Mouse (Mus musculus): ENCODE measurements around the gene Pik3c2g. TPM values are rescaled to one million over a fixed set of nuclear protein-coding genes. Genes with fewer than 3 reads are reported as not detected.

Pik3c2g gene
- polyA plus RNA-seq, 1 experiment from 2014 or later, result 0.74 TPM

DNA sequence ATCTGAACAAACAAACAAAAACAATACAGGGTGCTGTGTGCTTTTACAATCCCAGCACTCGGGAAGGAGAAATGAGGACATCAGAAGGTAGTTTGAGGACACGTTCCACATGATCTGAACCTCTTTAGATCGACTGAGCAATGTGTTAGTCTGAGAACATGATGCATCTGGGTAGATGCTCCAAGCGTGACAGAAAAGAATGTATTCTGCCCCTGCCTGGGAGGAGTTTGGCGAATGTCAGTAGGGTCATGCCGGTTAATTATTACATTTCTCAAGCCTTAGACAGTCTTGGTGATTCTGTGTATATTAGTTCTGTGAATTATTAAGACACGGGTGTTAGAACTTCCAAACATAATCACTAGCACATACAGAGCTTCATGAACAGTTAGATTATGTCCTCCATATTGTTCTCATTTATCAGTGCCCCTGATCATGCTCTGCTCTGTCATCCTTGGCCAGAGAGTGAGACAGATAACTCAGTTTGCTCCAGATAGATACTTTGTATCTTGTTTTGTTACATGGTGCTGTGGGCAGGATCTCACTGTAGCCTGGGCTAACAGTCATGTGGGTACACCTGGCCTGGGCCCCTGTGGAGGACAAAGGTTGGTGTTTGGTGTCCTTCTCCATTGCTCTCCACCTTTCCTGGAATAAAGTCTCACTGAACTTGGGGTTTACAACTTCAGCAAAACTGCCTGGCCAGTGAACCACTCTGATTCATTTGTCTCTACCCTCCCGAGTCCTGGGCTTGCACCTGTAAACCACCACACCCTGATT is 360.3 kb downstream of the Pik3c2g start:
- H3K36me3 ChIP-seq, result no peaks in the 10 kb centered on the region
- WGBS, result 85% methylated on average over 8 of the region's 8 CpGs
- ATAC-seq (ENCODE audit: insufficient number of reproducible peaks, insufficient read depth, low FRiP score, low TSS enrichment, low read depth), result no peak

DNA sequence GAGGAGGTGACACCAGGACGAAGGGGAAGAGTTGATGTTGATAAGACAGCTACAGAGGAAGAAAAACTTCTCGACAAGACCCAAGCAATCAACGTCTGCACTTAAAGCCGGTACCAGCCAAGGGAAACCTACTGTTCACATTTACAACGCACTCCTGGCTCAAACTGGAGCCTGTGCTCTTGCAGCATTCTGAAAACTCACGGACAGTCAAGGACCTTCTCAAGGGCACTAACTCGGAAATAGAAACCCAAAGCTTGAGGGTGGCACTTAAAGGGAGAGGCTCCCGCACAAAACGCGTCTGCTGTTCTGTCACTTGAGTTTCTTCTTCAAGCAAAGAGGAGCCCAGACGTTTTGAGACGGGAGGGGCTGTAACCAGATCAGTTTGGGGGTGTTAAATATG is 366.6 kb downstream of the Pik3c2g start:
- H3K4me3 ChIP-seq (replicated peaks), result no peak overlapping the region
- 83% methylated on average over 12 of the region's 12 CpGs for WGBS
- ATAC-seq (ENCODE audit: insufficient number of reproducible peaks, insufficient read depth, low FRiP score, low TSS enrichment, low read depth), result no peak
- no peak overlapping the region for H3K9ac ChIP-seq (replicated peaks)
- no peak overlapping the region for H3K4me2 ChIP-seq
- no peaks in the 10 kb centered on the region for H3K36me3 ChIP-seq
- H3K27me3 ChIP-seq, result no peaks in the 10 kb centered on the region
- H3K9me3 ChIP-seq, result no peaks in the 10 kb centered on the region
- no peak overlapping the region for H3K27ac ChIP-seq
- H3K4me1 ChIP-seq (replicated peaks), result no peaks in the 10 kb centered on the region

More for the DNA sequence above, 360.3 kb downstream of the Pik3c2g start:
- Histone ChIP-seq H3K27ac (no peak overlapping the region), H3K4me3 (replicated peaks) (no peak overlapping the region), H3K4me2 (no peak overlapping the region), H3K9me3 (no peaks in the 10 kb centered on the region), H3K4me1 (replicated peaks) (no peaks in the 10 kb centered on the region), H3K27me3 (no peaks in the 10 kb centered on the region), H3K9ac (replicated peaks) (no peak overlapping the region)

DNA sequence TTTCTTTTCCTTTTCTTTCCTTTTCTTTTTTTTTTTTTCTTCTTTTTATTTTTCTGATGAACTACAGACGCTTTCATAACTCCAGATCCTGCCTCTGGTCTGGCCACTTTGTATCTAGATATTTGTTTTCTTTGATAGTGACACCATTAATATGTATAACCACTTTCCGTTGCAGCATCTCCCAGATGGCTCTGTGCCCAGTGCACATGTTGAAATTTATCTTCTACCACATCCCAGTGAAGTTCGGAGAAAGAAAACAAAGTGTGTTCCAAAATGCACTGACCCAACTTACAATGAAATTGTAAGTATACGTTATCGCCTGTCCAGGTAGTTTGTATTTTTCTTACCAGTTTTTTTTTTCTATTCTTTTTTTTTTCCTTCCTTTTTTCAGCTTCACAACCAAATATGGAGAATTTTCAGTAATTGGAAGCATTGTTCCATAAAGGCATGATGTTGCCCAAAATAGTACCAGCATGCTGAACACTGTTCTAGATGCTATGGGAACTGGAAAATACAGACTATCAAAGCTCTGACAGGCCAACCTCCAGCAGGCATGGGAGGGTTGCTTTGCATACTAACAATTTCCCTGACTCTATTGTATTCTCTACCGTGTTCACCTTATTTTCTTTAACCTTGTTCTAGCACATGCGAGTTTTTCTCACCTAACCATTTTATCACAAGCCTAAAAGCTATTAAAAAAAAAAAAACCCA is 370.7 kb downstream of the Pik3c2g start:
- Histone ChIP-seq H3K36me3 (no peaks in the 10 kb centered on the region), H3K27me3 (no peaks in the 10 kb centered on the region), H3K4me1 (replicated peaks) (no peaks in the 10 kb centered on the region), H3K4me2 (no peak overlapping the region), H3K9me3 (no peaks in the 10 kb centered on the region), H3K27ac (no peak overlapping the region), H3K4me3 (replicated peaks) (no peak overlapping the region), H3K9ac (replicated peaks) (no peak overlapping the region)
- ATAC-seq (ENCODE audit: insufficient number of reproducible peaks, insufficient read depth, low FRiP score, low TSS enrichment, low read depth), result no peak
- WGBS, result 85% methylated on average over 7 of the region's 7 CpGs

DNA sequence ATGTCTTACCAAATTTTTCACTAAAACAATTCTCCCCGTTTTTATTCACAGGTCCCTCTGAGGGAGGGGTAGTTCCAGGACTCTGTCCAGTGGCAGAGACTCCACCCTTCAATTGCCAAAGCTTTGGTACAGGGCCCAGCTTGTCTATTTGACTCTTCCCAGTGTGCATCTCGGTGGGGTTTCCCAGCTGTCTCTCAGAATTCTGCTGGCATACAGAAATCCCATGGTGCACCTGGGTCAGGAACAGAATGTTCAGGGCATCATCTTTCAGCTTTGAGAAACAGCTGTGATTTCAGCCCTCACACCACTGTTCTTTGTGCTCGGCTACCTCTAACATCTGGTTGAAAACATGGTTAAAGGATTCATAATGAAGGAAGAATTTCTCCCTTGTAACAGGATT is 376.8 kb downstream of the Pik3c2g start:
- no peaks in the 10 kb centered on the region for H3K36me3 ChIP-seq
- H3K4me1 ChIP-seq (replicated peaks), result no peaks in the 10 kb centered on the region
- H3K27ac ChIP-seq, result no peak overlapping the region
- no peak for ATAC-seq (ENCODE audit: insufficient number of reproducible peaks, insufficient read depth, low FRiP score, low TSS enrichment, low read depth)
- H3K4me3 ChIP-seq (replicated peaks), result no peak overlapping the region
- 69% methylated on average over 3 of the region's 3 CpGs for WGBS
- H3K9me3 ChIP-seq, result no peaks in the 10 kb centered on the region
- H3K4me2 ChIP-seq, result no peak overlapping the region
- no peak overlapping the region for H3K9ac ChIP-seq (replicated peaks)
- no peaks in the 10 kb centered on the region for H3K27me3 ChIP-seq

DNA sequence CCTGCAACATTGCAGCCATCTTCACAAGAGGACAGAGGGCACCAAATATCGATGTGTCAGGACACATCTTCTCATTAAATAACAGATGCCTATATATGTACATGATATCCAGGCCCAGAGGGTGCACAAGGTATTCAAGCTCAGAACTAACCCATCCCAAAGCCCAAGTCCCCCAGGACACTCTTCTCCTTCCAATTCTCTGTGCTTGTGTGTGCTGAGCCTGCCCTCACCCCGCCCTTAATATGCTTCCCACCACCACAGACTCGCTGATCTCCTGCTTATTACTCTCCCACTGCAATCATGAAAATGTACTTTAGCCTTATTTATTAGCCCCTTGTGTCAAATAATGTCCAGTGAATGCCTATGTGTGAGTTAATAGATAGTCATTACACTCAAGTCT is 377.9 kb downstream of the Pik3c2g start:
- 77% methylated on average over 3 of the region's 3 CpGs for WGBS
- Histone ChIP-seq H3K4me2 (no peak overlapping the region), H3K27ac (no peak overlapping the region), H3K36me3 (no peaks in the 10 kb centered on the region), H3K4me1 (replicated peaks) (no peaks in the 10 kb centered on the region), H3K27me3 (no peaks in the 10 kb centered on the region), H3K4me3 (replicated peaks) (no peak overlapping the region), H3K9me3 (no peaks in the 10 kb centered on the region), H3K9ac (replicated peaks) (no peak overlapping the region)
- no peak for ATAC-seq (ENCODE audit: insufficient number of reproducible peaks, insufficient read depth, low FRiP score, low TSS enrichment, low read depth)

DNA sequence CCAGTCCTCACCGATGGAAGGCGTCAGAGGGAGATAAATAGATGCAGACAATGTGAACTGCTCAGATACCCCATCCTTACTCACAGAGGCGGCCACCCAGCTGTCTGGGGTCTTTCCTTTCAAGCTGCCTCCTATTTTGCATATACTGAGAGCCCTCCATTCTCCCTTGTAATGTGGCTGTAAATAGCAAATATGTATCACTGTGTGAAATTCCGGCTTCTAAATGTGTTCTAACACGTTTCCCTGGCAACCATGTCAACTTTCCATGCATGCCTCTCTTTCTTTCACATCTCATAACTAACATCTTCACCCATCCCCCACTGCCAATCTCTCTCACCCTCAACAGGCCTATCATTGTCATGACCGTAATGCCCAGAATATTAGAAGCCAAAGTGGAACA is 379.7 kb downstream of the Pik3c2g start:
- 73% methylated on average over 6 of the region's 6 CpGs for WGBS
- Histone ChIP-seq H3K36me3 (no peaks in the 10 kb centered on the region), H3K9ac (replicated peaks) (no peak overlapping the region), H3K9me3 (no peaks in the 10 kb centered on the region), H3K27ac (no peak overlapping the region), H3K4me1 (replicated peaks) (no peaks in the 10 kb centered on the region), H3K4me2 (no peak overlapping the region), H3K4me3 (replicated peaks) (no peak overlapping the region), H3K27me3 (no peaks in the 10 kb centered on the region)
- no peak for ATAC-seq (ENCODE audit: insufficient number of reproducible peaks, insufficient read depth, low FRiP score, low TSS enrichment, low read depth)

DNA sequence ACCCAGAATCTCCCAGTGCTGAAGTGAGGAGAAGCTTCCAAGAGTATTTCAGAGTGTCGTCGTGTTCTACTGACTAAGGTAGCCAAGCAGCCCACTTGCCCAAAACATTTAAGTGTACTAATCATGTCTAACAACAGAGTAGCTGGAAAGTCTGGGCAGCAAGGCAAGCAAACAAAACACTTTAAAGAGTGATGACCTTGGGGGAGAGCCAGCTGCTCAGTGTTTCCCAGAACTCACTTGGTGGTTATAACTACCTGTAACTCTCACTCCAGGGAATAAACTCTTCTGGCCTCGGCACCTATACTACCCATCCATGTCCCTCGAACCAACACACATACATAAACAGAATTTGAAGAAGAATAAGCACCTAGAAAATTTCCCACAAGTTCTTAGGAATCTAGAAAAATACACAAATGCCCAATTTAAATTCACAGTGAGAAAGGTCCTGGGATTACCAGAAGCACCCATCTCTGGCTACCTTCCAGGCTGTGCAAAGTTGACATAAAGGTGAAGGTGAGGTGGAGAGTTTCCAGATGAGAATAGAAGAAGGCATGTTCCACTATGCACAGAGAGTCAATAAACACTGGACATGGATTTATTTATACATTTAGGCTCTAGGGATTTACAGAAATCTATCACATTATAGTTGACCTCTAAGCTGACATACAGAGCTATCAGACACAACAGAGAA is 384.7 kb downstream of the Pik3c2g start:
- no peaks in the 10 kb centered on the region for H3K4me1 ChIP-seq (replicated peaks)
- WGBS, result 83% methylated on average over 4 of the region's 4 CpGs
- H3K36me3 ChIP-seq, result no peaks in the 10 kb centered on the region
- no peaks in the 10 kb centered on the region for H3K9me3 ChIP-seq
- ATAC-seq (ENCODE audit: insufficient number of reproducible peaks, insufficient read depth, low FRiP score, low TSS enrichment, low read depth), result no peak
- H3K27ac ChIP-seq, result no peak overlapping the region
- H3K4me3 ChIP-seq (replicated peaks), result no peak overlapping the region
- no peak overlapping the region for H3K9ac ChIP-seq (replicated peaks)
- H3K27me3 ChIP-seq, result no peaks in the 10 kb centered on the region
- H3K4me2 ChIP-seq, result no peak overlapping the region

DNA sequence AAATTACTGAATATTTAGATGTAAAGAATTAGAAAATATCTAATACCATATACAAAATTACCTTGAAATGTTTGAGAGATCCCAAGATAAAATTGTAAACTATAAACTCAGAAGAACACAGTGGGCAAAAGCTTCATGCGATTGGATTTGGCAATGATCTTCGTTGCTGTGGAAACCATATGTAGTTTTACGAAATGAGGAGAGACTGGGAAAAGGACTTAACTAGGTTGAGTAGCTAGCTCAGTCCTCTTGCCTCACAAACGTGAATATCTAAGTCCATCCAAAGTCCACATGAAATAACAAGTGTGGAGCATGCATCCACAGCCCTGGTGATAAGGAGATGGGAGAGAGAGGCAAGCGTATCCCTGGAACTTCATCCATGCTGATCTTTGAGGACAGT is 387.6 kb downstream of the Pik3c2g start:
- no peaks in the 10 kb centered on the region for H3K9me3 ChIP-seq
- no peaks in the 10 kb centered on the region for H3K36me3 ChIP-seq
- H3K27ac ChIP-seq, result no peak overlapping the region
- no peak overlapping the region for H3K4me3 ChIP-seq (replicated peaks)
- no peak for ATAC-seq (ENCODE audit: insufficient number of reproducible peaks, insufficient read depth, low FRiP score, low TSS enrichment, low read depth)
- H3K4me1 ChIP-seq (replicated peaks), result no peaks in the 10 kb centered on the region
- no peak overlapping the region for H3K9ac ChIP-seq (replicated peaks)
- no peaks in the 10 kb centered on the region for H3K27me3 ChIP-seq
- no peak overlapping the region for H3K4me2 ChIP-seq
- 84% methylated on average over 5 of the region's 5 CpGs for WGBS

DNA sequence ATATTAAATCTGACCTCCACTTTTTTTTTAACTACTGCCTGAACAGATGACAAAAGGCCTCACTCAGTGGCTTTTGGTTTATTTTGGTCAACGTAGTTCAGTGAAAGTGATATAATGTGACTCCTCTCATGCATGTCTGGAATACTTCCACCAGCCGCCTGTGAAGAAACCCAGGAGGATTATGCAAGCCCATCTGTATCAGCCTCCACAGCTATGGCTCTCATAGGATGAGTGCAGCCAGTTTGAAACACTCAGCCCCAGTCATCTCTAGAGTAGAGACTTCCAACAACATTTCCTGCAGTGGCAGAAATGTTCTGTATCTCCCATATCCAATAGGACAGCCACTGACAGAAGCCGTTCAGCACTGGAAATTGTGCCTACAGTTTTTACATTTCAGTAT is 391.1 kb downstream of the Pik3c2g start:
- Histone ChIP-seq H3K36me3 (no peaks in the 10 kb centered on the region), H3K4me3 (replicated peaks) (no peak overlapping the region), H3K4me2 (no peak overlapping the region), H3K4me1 (replicated peaks) (no peaks in the 10 kb centered on the region), H3K27me3 (no peaks in the 10 kb centered on the region), H3K9ac (replicated peaks) (no peak overlapping the region), H3K27ac (no peak overlapping the region), H3K9me3 (no peaks in the 10 kb centered on the region)
- 66% methylated on average over 3 of the region's 3 CpGs for WGBS
- ATAC-seq (ENCODE audit: insufficient number of reproducible peaks, insufficient read depth, low FRiP score, low TSS enrichment, low read depth), result no peak

DNA sequence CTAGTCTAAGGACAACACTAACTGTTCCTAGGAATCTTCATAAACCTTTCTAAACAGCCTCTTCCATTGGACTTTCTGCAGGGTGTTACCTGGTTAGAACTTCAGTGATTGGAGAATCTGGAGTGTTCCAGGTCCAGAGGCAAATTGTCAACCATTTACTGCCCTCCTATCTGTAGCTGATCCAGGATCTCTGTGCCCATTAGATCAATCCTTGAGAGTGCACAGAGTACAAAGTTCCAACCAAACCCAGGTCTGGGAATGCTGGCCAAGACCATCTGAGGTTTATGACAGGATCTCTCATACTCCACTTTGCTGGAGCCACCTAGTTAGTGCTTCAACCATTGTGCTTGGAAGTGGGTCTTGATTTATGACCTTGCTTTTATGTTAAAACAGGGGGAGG is 394.0 kb downstream of the Pik3c2g start:
- H3K4me2 ChIP-seq, result no peak overlapping the region
- H3K36me3 ChIP-seq, result no peaks in the 10 kb centered on the region
- no peak overlapping the region for H3K27ac ChIP-seq
- H3K27me3 ChIP-seq, result no peaks in the 10 kb centered on the region
- no peaks in the 10 kb centered on the region for H3K4me1 ChIP-seq (replicated peaks)
- H3K4me3 ChIP-seq (replicated peaks), result no peak overlapping the region
- 0 out of 2 replicates have a peak, but pooled peaks cover 2% of the 10 kb centered on the region for H3K9me3 ChIP-seq
- ATAC-seq (ENCODE audit: insufficient number of reproducible peaks, insufficient read depth, low FRiP score, low TSS enrichment, low read depth), result no peak
- no peak overlapping the region for H3K9ac ChIP-seq (replicated peaks)

DNA sequence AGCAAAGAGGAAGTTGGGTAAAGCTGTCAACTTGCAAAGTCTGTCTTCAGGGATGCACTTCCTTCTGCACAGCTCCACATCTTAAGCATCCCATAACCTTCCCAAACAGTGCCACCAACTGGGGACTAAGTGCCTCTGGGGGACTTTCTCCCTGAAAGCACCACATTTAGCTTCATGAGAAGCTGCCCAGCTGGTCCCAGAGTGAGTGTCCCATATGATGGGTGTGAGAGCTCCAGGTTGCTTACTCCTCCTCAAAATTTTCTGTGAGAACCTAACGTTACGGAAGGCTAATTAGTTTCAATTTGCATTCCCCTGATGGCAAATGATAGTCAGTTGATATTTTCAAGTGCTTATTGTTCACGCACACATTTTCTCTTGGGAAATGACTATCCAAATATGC is 397.0 kb downstream of the Pik3c2g start:
- 88% methylated on average over 3 of the region's 3 CpGs for WGBS

More for the DNA sequence above, 397.0 kb downstream of the Pik3c2g start:
- no peak overlapping the region for H3K9ac ChIP-seq (replicated peaks)
- H3K27ac ChIP-seq, result no peak overlapping the region
- H3K27me3 ChIP-seq, result no peaks in the 10 kb centered on the region
- 0 out of 2 replicates have a peak, but pooled peaks cover 2% of the 10 kb centered on the region for H3K9me3 ChIP-seq
- ATAC-seq (ENCODE audit: insufficient number of reproducible peaks, insufficient read depth, low FRiP score, low TSS enrichment, low read depth), result no peak
- H3K4me1 ChIP-seq (replicated peaks), result no peaks in the 10 kb centered on the region
- no peaks in the 10 kb centered on the region for H3K36me3 ChIP-seq
- H3K4me3 ChIP-seq (replicated peaks), result no peak overlapping the region
- no peak overlapping the region for H3K4me2 ChIP-seq

Measured in limb, embryonic 12.5 days (tissue).